Mouse (Mus musculus): ENCODE data around the gene Gdf1. TPM values are rescaled to one million over a fixed set of nuclear protein-coding genes. Genes with fewer than 3 reads are reported as not detected.

Gdf1 gene
- total RNA-seq, 2 experiments from 2014 or later, result 6.6 to 13.0 TPM

Other genes starting within 250 kb of the Gdf1 start
- 1 to 10 TPM; 3.0 to 6.5 TPM for gene Hapln4, start 246.4 kb upstream of the Gdf1 start, total RNA-seq (2021)
- 100 to 1,000 TPM; 392 to 416 TPM for gene Ncan, start 208.9 kb upstream of the Gdf1 start, total RNA-seq (2021)
- 10 to 100 TPM; 32.7 to 33.6 TPM for gene Nr2c2ap, start 198.5 kb upstream of the Gdf1 start, total RNA-seq (2021)
- 10 to 100 TPM in 1 of 2 experiments, 1 to 10 TPM in 1; 8.3 to 10.9 TPM for gene Rfxank, start 190.7 kb upstream of the Gdf1 start, total RNA-seq (2021)
- gene Borcs8, start 190.3 kb upstream of the Gdf1 start, total RNA-seq (2021), result 10 to 100 TPM; 40.7 to 42.3 TPM
- gene Mef2b, start 190.1 kb upstream of the Gdf1 start, total RNA-seq (2021), result under 1 TPM in 1 of 2 experiments, not detected in 1; 0.59 TPM
- gene Tmem161a, start 157.5 kb upstream of the Gdf1 start, total RNA-seq (2021), result 10 to 100 TPM; 49.0 to 55.7 TPM
- gene Slc25a42, start 117.5 kb upstream of the Gdf1 start, total RNA-seq (2021), result 10 to 100 TPM; 26.1 to 26.6 TPM
- 100 to 1,000 TPM; 134 to 140 TPM for gene Sugp2, start 95.6 kb upstream of the Gdf1 start, total RNA-seq (2021)
- 10 to 100 TPM; 84.6 to 85.4 TPM for gene Armc6, start 95.4 kb upstream of the Gdf1 start, total RNA-seq (2021)
- gene Homer3, start 47.0 kb upstream of the Gdf1 start, total RNA-seq (2021), result 1 to 10 TPM; 7.9 to 9.4 TPM
- 10 to 100 TPM; 64.9 to 65.2 TPM for gene Ddx49, start 27.3 kb upstream of the Gdf1 start, total RNA-seq (2021)
- gene Cope, start 27.3 kb upstream of the Gdf1 start, total RNA-seq (2021), result 100 to 1,000 TPM; 124 to 134 TPM
- gene Cers1, start 14.0 kb upstream of the Gdf1 start, total RNA-seq (2021), result 10 to 100 TPM; 97.9 to 98.4 TPM
- 10 to 100 TPM; 46.9 to 48.1 TPM for gene Upf1, start 23.5 kb downstream of the Gdf1 start, total RNA-seq (2021)
- gene Comp, start 43.7 kb downstream of the Gdf1 start, total RNA-seq (2021), result under 1 TPM in 1 of 2 experiments, not detected in 1; 0.14 TPM
- gene Crtc1, start 109.8 kb downstream of the Gdf1 start, total RNA-seq (2021), result 100 to 1,000 TPM in 1 of 2 experiments, 10 to 100 TPM in 1; 98.8 to 105 TPM
- 10 to 100 TPM; 33.1 to 33.8 TPM for gene Klhl26, start 147.2 kb downstream of the Gdf1 start, total RNA-seq (2021)
- 100 to 1,000 TPM; 146 to 159 TPM for gene Tmem59l, start 157.5 kb downstream of the Gdf1 start, total RNA-seq (2021)
- gene Crlf1, start 163.3 kb downstream of the Gdf1 start, total RNA-seq (2021), result 1 to 10 TPM; 7.0 to 9.5 TPM
- 100 to 1,000 TPM in 1 of 2 experiments, 10 to 100 TPM in 1; 95.1 to 106 TPM for gene Rex1bd, start 176.9 kb downstream of the Gdf1 start, total RNA-seq (2021)
- 1,000 to 10,000 TPM in 1 of 2 experiments, 100 to 1,000 TPM in 1; 991 to 1,007 TPM for gene Uba52, start 181.0 kb downstream of the Gdf1 start, total RNA-seq (2021)
- 100 to 1,000 TPM; 361 to 375 TPM for gene Fkbp8, start 197.9 kb downstream of the Gdf1 start, total RNA-seq (2021)
- gene Kxd1, start 198.1 kb downstream of the Gdf1 start, total RNA-seq (2021), result 10 to 100 TPM; 37.5 to 41.2 TPM
- 10 to 100 TPM; 15.1 to 18.5 TPM for gene Ell, start 209.6 kb downstream of the Gdf1 start, total RNA-seq (2021)